Mouse (Mus musculus) embryonic fibroblast, embryonic 13.5 days (primary cell): ENCODE measurements around the gene Olfr92. TPM values are rescaled to one million over a fixed set of nuclear protein-coding genes. Genes with fewer than 3 reads are reported as not detected.

ENCODE experiments used
- H3K27ac ChIP-seq: 2 replicates; pipeline ENCODE4 v1.5.1; 2012; ENCODE audit warnings: low read length, control low read depth, inconsistent platforms; ENCODE audit not compliant: insufficient read depth
- H3K4me1 ChIP-seq: 2 replicates; pipeline ENCODE4 v1.6.1; 2011; ENCODE audit warnings: low read length; ENCODE audit not compliant: control insufficient read depth, insufficient read depth
- H3K4me3 ChIP-seq: 2 replicates; pipeline ENCODE4 v1.5.1; 2011; ENCODE audit warnings: mild to moderate bottlenecking, control low read depth, low read length; ENCODE audit not compliant: insufficient read depth
- CTCF ChIP-seq: IDR thresholded peaks from 2 replicates; pipeline ENCODE4 v1.5.1; 2011; ENCODE audit warnings: mild to moderate bottlenecking, control low read depth, low read length, moderate library complexity, borderline replicate concordance; ENCODE audit not compliant: insufficient read depth
- POLR2A ChIP-seq: IDR thresholded peaks from 2 replicates; pipeline ENCODE4 v1.6.1; 2011; ENCODE audit warnings: low read depth, mild to moderate bottlenecking, control low read depth, low read length, moderate library complexity
- polyA plus RNA-seq: library from polyadenylated mRNA; stranded (reverse); fragments of >200 nt; gene quantifications from 2 replicates; pipeline ENCODE4 v1.2.4, GENCODE M21; 2011; ENCODE audit warnings: low read depth; ENCODE audit not compliant: missing spikeins, insufficient read length

Gene Olfr92
- polyA plus RNA-seq, 1 experiment: not detected

DNA sequence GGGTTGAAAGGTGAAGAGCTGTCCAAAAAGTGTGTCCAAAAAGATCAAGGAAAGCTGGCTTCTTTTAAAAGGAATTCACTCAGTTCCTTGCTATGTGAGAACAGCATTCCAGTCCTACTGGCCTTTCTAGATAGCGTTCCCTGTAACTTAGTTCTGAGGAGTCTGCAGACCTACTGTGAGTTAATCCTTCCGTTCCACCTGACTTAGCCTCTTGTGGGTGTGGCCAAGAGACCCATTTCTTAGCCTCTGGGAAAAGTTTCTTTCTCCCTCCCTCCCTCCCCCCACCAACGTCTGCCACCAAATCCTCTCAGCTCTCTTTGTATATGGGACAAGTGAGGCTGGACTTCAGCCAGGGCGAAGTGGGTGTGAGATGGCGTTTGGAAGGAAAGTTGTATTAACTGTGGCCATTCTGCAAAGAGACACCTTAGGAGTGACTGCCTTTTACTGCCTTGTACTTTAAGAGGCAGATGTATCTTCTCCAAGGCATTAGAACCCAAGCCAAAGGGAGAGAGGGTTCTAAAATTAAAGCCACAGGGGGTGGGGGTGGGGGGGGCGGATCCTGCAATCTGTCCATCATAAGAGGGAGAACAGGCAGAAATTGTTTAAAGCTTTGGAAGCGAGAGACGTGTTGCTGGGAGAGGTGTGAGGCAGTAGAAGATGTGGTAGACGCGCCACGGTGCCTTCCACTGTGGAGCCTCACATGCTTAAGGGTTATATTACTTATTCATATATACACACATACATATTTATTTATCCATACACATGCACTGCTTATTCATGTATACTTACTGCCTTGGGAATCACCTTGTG is 56.0 kb downstream of the Olfr92 start:
- Histone ChIP-seq H3K27ac (no peak overlapping the region), H3K4me3 (no peak overlapping the region), H3K4me1 (peaks cover 10% of the 10 kb centered on the region)
- TF ChIP-seq POLR2A (no peak), CTCF (no peak)

DNA sequence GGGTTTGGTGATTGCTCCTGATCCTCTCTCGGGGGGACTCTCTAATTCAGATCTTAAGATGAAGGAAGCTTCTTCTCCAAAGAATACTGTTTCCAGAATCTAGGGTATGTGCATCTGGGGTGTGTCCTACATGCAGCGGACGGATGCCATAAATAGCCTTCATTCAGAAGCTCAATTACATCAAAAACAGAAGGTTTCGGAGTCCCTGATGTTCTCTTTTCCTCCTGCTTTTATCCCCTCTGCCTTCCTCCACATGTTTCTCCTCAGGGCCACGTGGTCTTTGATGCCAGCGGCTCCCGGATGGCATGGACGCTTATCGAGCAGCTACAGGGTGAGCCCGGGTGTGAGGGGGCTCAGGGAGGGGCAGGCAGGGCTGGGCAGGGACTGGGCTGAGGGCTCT is 56.8 kb downstream of the Olfr92 start:
- TF ChIP-seq CTCF (no peak), POLR2A (no peak)

DNA sequence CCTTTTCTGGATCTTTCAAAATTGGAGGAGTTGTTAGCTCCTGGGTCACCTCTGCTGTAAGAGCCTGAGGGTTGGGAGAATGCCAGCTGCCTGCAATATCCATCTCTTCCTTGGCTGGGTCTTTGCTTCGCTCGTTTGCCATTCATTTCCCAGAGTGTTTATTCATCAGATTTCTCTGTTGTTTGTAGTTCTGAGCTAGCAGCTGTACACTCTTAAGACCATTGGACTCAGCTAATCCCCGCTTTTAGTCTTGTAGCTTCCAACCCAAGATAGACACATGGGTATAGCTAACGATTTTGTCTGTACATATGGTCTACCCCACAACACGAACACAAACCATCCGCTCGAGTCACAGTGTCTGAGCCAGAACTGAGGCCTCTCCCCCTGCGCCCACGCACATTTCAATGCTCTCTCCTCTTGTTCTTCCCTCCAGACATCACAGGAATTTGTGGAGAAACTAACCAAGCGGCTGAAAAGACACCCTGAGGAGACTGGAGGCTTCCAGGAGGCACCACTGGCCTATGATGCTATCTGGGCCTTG is 57.7 kb downstream of the Olfr92 start:
- TF ChIP-seq POLR2A: no peak
- no peak for TF ChIP-seq CTCF

More for the DNA sequence above, 56.8 kb downstream of the Olfr92 start:
- H3K4me3 ChIP-seq: no peak overlapping the region
- H3K4me1 ChIP-seq: peaks cover 10% of the 10 kb centered on the region
- peak overlapping the region; percentile 50; the same call in 1 of the 2 replicates for H3K27ac ChIP-seq

DNA sequence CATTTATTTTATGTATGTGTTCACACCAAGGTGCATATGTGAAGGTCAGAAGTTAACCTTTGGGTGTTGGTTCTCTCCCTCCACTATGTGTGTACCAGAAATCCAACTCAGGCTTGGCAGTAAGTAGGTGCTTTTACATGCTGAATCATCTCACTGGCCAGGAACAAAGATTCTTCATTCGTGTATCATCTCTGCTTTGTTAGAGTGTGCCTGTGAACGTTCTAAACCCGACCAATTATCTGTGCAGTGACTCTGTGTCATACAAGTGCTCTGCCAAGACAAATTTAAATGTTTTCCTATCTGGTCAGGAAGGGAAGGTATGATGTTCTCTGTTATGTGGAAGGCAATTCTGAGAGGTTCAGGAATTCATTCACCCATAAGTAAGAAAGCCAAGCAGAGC is 58.5 kb downstream of the Olfr92 start:
- no peak for TF ChIP-seq POLR2A
- TF ChIP-seq CTCF: no peak
- Histone ChIP-seq H3K4me3 (no peak overlapping the region), H3K27ac (peak overlapping the region; percentile 50), H3K4me1 (peaks cover 10% of the 10 kb centered on the region)

More for the DNA sequence above, 57.7 kb downstream of the Olfr92 start:
- Histone ChIP-seq H3K4me3 (no peak overlapping the region), H3K4me1 (peaks cover 10% of the 10 kb centered on the region), H3K27ac (peak overlapping the region; percentile 50)

Other genes starting within 250 kb of the Olfr92 start
- gene Trim40, start 230.0 kb downstream of the Olfr92 start, polyA plus RNA-seq: not detected in 2 replicates
- gene Trim31, start 222.0 kb downstream of the Olfr92 start, polyA plus RNA-seq: not detected in 2 replicates
- gene Rnf39, start 177.2 kb downstream of the Olfr92 start, polyA plus RNA-seq: 0.44 and 0.92 TPM in 2 replicates
- gene Ppp1r11, start 168.3 kb downstream of the Olfr92 start, polyA plus RNA-seq: 60.4 and 65.2 TPM in 2 replicates
- gene Znrd1, start 161.5 kb downstream of the Olfr92 start, polyA plus RNA-seq: 37.8 and 55.0 TPM in 2 replicates
- gene Znrd1as, start 161.5 kb downstream of the Olfr92 start, polyA plus RNA-seq: 9.0 and 11.6 TPM in 2 replicates
- not detected in 2 replicates for gene 2410137M14Rik, start 138.9 kb downstream of the Olfr92 start, polyA plus RNA-seq
- 0.51 and 1.1 TPM in 2 replicates for gene H2-M5, start 130.6 kb downstream of the Olfr92 start, polyA plus RNA-seq
- 67.2 and 80.0 TPM in 2 replicates for gene Zfp57, start 118.9 kb downstream of the Olfr92 start, polyA plus RNA-seq
- gene Mog, start 96.7 kb downstream of the Olfr92 start, polyA plus RNA-seq: not detected in 2 replicates
- 49.1 and 56.8 TPM in 2 replicates for gene Gabbr1, start 74.1 kb downstream of the Olfr92 start, polyA plus RNA-seq
- gene Olfr90, start 31.6 kb downstream of the Olfr92 start, polyA plus RNA-seq: not detected in 2 replicates
- gene Olfr91, start 21.8 kb downstream of the Olfr92 start, polyA plus RNA-seq: not detected in 2 replicates
- gene Olfr93, start 41.4 kb upstream of the Olfr92 start, polyA plus RNA-seq: not detected in 2 replicates
- gene Ubd, start 73.8 kb upstream of the Olfr92 start, polyA plus RNA-seq: not detected in 2 replicates
- gene Olfr94, start 80.9 kb upstream of the Olfr92 start, polyA plus RNA-seq: not detected in 2 replicates
- gene Olfr95, start 93.0 kb upstream of the Olfr92 start, polyA plus RNA-seq: not detected in 2 replicates
- gene Olfr96, start 100.1 kb upstream of the Olfr92 start, polyA plus RNA-seq: not detected in 2 replicates
- not detected in 2 replicates for gene Olfr97, start 117.2 kb upstream of the Olfr92 start, polyA plus RNA-seq
- gene Olfr98, start 143.7 kb upstream of the Olfr92 start, polyA plus RNA-seq: not detected in 2 replicates
- 5.3 and 5.7 TPM in 2 replicates for gene H2-M3, start 150.1 kb upstream of the Olfr92 start, polyA plus RNA-seq
- not detected in 2 replicates for gene Olfr99, start 163.4 kb upstream of the Olfr92 start, polyA plus RNA-seq
- gene Olfr101, start 184.2 kb upstream of the Olfr92 start, polyA plus RNA-seq: not detected in 2 replicates
- gene Olfr102, start 197.0 kb upstream of the Olfr92 start, polyA plus RNA-seq: not detected in 2 replicates
- gene Olfr103, start 219.6 kb upstream of the Olfr92 start, polyA plus RNA-seq: not detected in 2 replicates
- not detected in 2 replicates for gene Olfr104-ps, start 239.5 kb upstream of the Olfr92 start, polyA plus RNA-seq